Mouse (Mus musculus): ENCODE results near the gene Gata1.

GRCm38 (mm10) chrX:7968226-7968625 is 9.6 kb downstream of the Gata1 start:
- TF ChIP-seq CTCF (conservative IDR thresholded peaks at IDR 0.05; ENCODE audit: insufficient read depth, insufficient read length, low read depth, low read length) (no peak), POLR2A (IDR thresholded peaks at IDR 0.05; ENCODE audit: low read depth, low read length) (no peak)
